In the genomic region with DNA sequence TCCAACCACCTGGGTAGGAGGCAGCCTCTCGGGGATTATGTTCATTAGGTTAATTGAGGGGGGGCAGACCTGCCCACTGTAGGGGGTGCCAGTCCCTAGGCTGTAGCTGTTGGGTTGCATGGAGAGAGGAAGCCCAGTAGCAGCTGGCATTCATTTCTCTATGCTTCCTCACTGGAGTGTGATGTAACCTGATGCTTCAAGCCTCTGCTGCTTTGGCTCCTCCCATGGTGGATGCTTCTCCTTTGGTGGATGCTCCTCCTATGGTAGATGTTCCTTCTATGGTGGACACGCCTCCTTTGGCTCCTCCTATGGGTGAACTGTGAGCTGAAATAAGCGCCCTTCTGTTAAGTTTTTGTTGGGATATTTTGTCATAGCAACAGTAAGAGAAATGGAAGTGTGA, we compare ENCODE assay signal across 24 mouse cellular contexts. TPM values are rescaled to one million over a fixed set of nuclear protein-coding genes. Genes with fewer than 3 reads are reported as not detected.
DNase-seq lines count a peak whose midpoint lies in the region; ATAC-seq and TF ChIP-seq lines count a peak whose summit lies in the region.
"Had no signal": no experiment of that assay in that cellular context is flagged by ENCODE, and none has a peak within 500 bp of the region (broad histone marks: within the 10 kb centered on the region; RNA-seq: fewer than 3 reads in every experiment).

No protein-coding gene starts in this region.

- H3K4me3 ChIP-seq in forebrain, embryonic 15.5 days, result no peak overlapping the region
- H3K4me3 ChIP-seq in forebrain, embryonic 13.5 days, result no peak overlapping the region
- no peak overlapping the region for H3K4me3 ChIP-seq in lung, embryonic 14.5 days (ENCODE audit: low read depth, low read length)
- H3K4me3 ChIP-seq in MEL (ENCODE audit: control insufficient read depth in 1 of 2, insufficient read depth in 1 of 2, low read depth in 2 of 2, low read length in 2 of 2), result no peak overlapping the region
- H3K4me3 ChIP-seq in stomach, postnatal 0 days (ENCODE audit: low read depth, low read length), result no peak overlapping the region
- H3K4me3 ChIP-seq: heart, embryonic 10.5 days; hindbrain, embryonic 15.5 days; limb, embryonic 15.5 days; midbrain, embryonic 15.5 days; neural tube, embryonic 12.5 days had no signal

- peaks cover 13% of the 10 kb centered on the region for H3K4me1 ChIP-seq in forebrain, embryonic 15.5 days
- peaks cover 9% of the 10 kb centered on the region; the same call in 1 of the 2 replicates for H3K4me1 ChIP-seq in forebrain, embryonic 13.5 days
- peaks cover 5% of the 10 kb centered on the region; the same call in 1 of the 2 replicates for H3K4me1 ChIP-seq in lung, embryonic 14.5 days (ENCODE audit: insufficient read depth)
- no peaks in the 10 kb centered on the region for H3K4me1 ChIP-seq in MEL (ENCODE audit: control insufficient read depth in 1 of 2, insufficient read depth in 2 of 2, low read length in 2 of 2)
- H3K4me1 ChIP-seq in stomach, postnatal 0 days (replicated peaks; ENCODE audit: control insufficient read depth, insufficient read depth), result no peaks in the 10 kb centered on the region

- DNase-seq in lung, embryonic 14.5 days, result peak; percentile 23
- DNase-seq in lung, postnatal 4 days, result no peak
- peak; percentile 6 for DNase-seq in MEL (ENCODE audit: low read depth, low spot score)
- no peak for DNase-seq in stomach, postnatal 0 days (ENCODE audit: low spot score)
- DNase-seq: adrenal gland, adult 2 months; cerebellum, adult 11-12 months; cerebellum, postnatal 10 days; heart, postnatal 4 days; kidney, adult 8-10 months; kidney, postnatal 14 days; layer of hippocampus, postnatal 36 days; lung, postnatal 10 days; right cerebral cortex, postnatal 25 days; spleen, adult 18-20 months had no signal

- H3K4me2 ChIP-seq in forebrain, embryonic 15.5 days (replicated peaks), result no peak overlapping the region
- no peak overlapping the region for H3K4me2 ChIP-seq in forebrain, embryonic 13.5 days
- H3K4me2 ChIP-seq in lung, embryonic 14.5 days, result no peak overlapping the region
- H3K4me2 ChIP-seq in stomach, postnatal 0 days (replicated peaks; ENCODE audit: low read depth), result no peak overlapping the region
- H3K4me2 ChIP-seq: hindbrain, embryonic 15.5 days; limb, embryonic 15.5 days; midbrain, embryonic 15.5 days; neural tube, embryonic 12.5 days had no signal

- H3K27ac ChIP-seq in forebrain, embryonic 15.5 days (replicated peaks), result no peak overlapping the region
- H3K27ac ChIP-seq in forebrain, embryonic 13.5 days, result no peak overlapping the region
- no peak overlapping the region for H3K27ac ChIP-seq in lung, embryonic 14.5 days (ENCODE audit: low read depth)
- H3K27ac ChIP-seq in MEL (ENCODE audit: control insufficient read depth, low read depth, low read length), result no peak overlapping the region
- no peak overlapping the region for H3K27ac ChIP-seq in stomach, postnatal 0 days (replicated peaks)
- H3K27ac ChIP-seq: heart, embryonic 10.5 days; hindbrain, embryonic 15.5 days; limb, embryonic 15.5 days; liver, embryonic 14.5 days; midbrain, embryonic 15.5 days; neural tube, embryonic 12.5 days had no signal

- H3K79me2 ChIP-seq in MEL (ENCODE audit: control insufficient read depth, insufficient read depth, low read length, poor library complexity), result no peaks in the 10 kb centered on the region

- ATAC-seq in forebrain, embryonic 15.5 days (replicated peaks), result 0 out of 2 replicates have a peak, but pooled peaks have one; percentile 32
- no peak for ATAC-seq in forebrain, embryonic 13.5 days
- no peak for ATAC-seq in lung, embryonic 14.5 days (ENCODE audit: insufficient read depth)
- ATAC-seq in megakaryocyte progenitor cell, adult 5-6 weeks (replicated peaks; ENCODE audit: poor library complexity), result peak; percentile 66
- ATAC-seq in stomach, postnatal 0 days (ENCODE audit: low FRiP score, low TSS enrichment), result no peak
- ATAC-seq: midbrain, embryonic 15.5 days had no signal

- H3K9ac ChIP-seq in forebrain, embryonic 15.5 days (replicated peaks), result no peak overlapping the region
- H3K9ac ChIP-seq in forebrain, embryonic 13.5 days, result no peak overlapping the region
- H3K9ac ChIP-seq in lung, embryonic 14.5 days, result no peak overlapping the region
- H3K9ac ChIP-seq in MEL (ENCODE audit: control insufficient read depth, low read depth, low read length, poor library complexity, severe bottlenecking), result no peak overlapping the region
- H3K9ac ChIP-seq in stomach, postnatal 0 days (ENCODE audit: low read length), result no peak overlapping the region
- H3K9ac ChIP-seq: hindbrain, embryonic 15.5 days; limb, embryonic 15.5 days; liver, embryonic 14.5 days; midbrain, embryonic 15.5 days; neural tube, embryonic 12.5 days had no signal

- H3K27me3 ChIP-seq in forebrain, embryonic 15.5 days, result no peaks in the 10 kb centered on the region
- H3K27me3 ChIP-seq in forebrain, embryonic 13.5 days, result no peaks in the 10 kb centered on the region
- H3K27me3 ChIP-seq in lung, embryonic 14.5 days (ENCODE audit: insufficient read depth, low read length), result no peaks in the 10 kb centered on the region
- H3K27me3 ChIP-seq in MEL (ENCODE audit: control insufficient read depth in 1 of 2, insufficient read depth in 2 of 2, low read length in 2 of 2), result no peaks in the 10 kb centered on the region
- no peaks in the 10 kb centered on the region for H3K27me3 ChIP-seq in stomach, postnatal 0 days (ENCODE audit: control insufficient read depth, insufficient read depth, low read length)
- H3K27me3 ChIP-seq: hindbrain, embryonic 15.5 days; limb, embryonic 15.5 days; midbrain, embryonic 15.5 days; neural tube, embryonic 12.5 days had no signal

- H3K9me3 ChIP-seq in forebrain, embryonic 15.5 days, result no peaks in the 10 kb centered on the region
- H3K9me3 ChIP-seq in forebrain, embryonic 13.5 days (replicated peaks), result 0 out of 2 replicates have a peak, but pooled peaks cover 4% of the 10 kb centered on the region
- H3K9me3 ChIP-seq in lung, embryonic 14.5 days (ENCODE audit: low read depth, low read length), result no peaks in the 10 kb centered on the region
- no peaks in the 10 kb centered on the region for H3K9me3 ChIP-seq in MEL (replicated peaks; ENCODE audit: insufficient read depth, low read length)
- no peaks in the 10 kb centered on the region for H3K9me3 ChIP-seq in stomach, postnatal 0 days (ENCODE audit: control insufficient read depth, low read length)
- H3K9me3 ChIP-seq: heart, embryonic 10.5 days; hindbrain, embryonic 15.5 days; limb, embryonic 15.5 days; midbrain, embryonic 15.5 days; neural tube, embryonic 12.5 days had no signal

- no peak for TF ChIP-seq EP300 in MEL (IDR thresholded peaks at IDR 0.05; ENCODE audit: low read depth in 1 of 2, low read length in 2 of 2)
- no peak for TF ChIP-seq EP300 in stomach, postnatal 0 days (optimal IDR thresholded peaks at IDR 0.05)

- WGBS in forebrain, embryonic 15.5 days, result 79% methylated on average over 3 of the region's 3 CpGs
- 80% methylated on average over 3 of the region's 3 CpGs for WGBS in forebrain, embryonic 13.5 days
- 90% methylated on average over 3 of the region's 3 CpGs for WGBS in lung, embryonic 14.5 days
- WGBS in stomach, postnatal 0 days, result 83% methylated on average over 3 of the region's 3 CpGs

- no peaks in the 10 kb centered on the region for H3K36me3 ChIP-seq in forebrain, embryonic 15.5 days
- no peaks in the 10 kb centered on the region for H3K36me3 ChIP-seq in forebrain, embryonic 13.5 days (ENCODE audit: poor library complexity, severe bottlenecking)
- H3K36me3 ChIP-seq in lung, embryonic 14.5 days (ENCODE audit: insufficient read depth), result 0 out of 2 replicates have a peak, but pooled peaks cover 10% of the 10 kb centered on the region
- H3K36me3 ChIP-seq in MEL (ENCODE audit: control insufficient read depth in 1 of 2, insufficient read depth in 2 of 2, low read length in 2 of 2), result no peaks in the 10 kb centered on the region
- H3K36me3 ChIP-seq in stomach, postnatal 0 days (ENCODE audit: control insufficient read depth, insufficient read depth, low read length), result no peaks in the 10 kb centered on the region; the same call in 1 of the 2 replicates
- H3K36me3 ChIP-seq: hindbrain, embryonic 15.5 days; midbrain, embryonic 15.5 days; neural tube, embryonic 12.5 days had no signal

- TF ChIP-seq RAD21 in MEL (IDR thresholded peaks at IDR 0.05; ENCODE audit: low read depth, low read length), result no peak

- TF ChIP-seq POLR2A in MEL (IDR thresholded peaks at IDR 0.05; ENCODE audit: control insufficient read depth in 1 of 2, insufficient read depth in 1 of 2, low read depth in 1 of 2, low read length in 2 of 2, poor library complexity in 1 of 2), result no peak

- TF ChIP-seq CTCF in lung, embryonic 14.5 days (IDR thresholded peaks at IDR 0.05; ENCODE audit: low read depth), result no peak
- no peak for TF ChIP-seq CTCF in MEL (IDR thresholded peaks at IDR 0.05 in 2 of 3, conservative IDR thresholded peaks at IDR 0.05 in 1 of 3; ENCODE audit: control insufficient read depth in 1 of 3, insufficient read depth in 1 of 3, low read depth in 2 of 3, low read length in 3 of 3, poor library complexity in 1 of 3, severe bottlenecking in 1 of 3)
- TF ChIP-seq CTCF in stomach, postnatal 0 days (IDR thresholded peaks at IDR 0.05; ENCODE audit: low read depth), result no peak

TF ChIP-seq in MEL, 35 proteins besides CTCF, POLR2A, EP300 and RAD21:
- TF ChIP-seq TBP (IDR thresholded peaks at IDR 0.05; ENCODE audit: low read depth, low read length), result no peak
- TF ChIP-seq KAT2A (conservative IDR thresholded peaks at IDR 0.05; ENCODE audit: low read depth, low read length), result no peak
- no peak for TF ChIP-seq GATA1 (IDR thresholded peaks at IDR 0.05; ENCODE audit: low read depth, low read length)
- no peak for TF ChIP-seq CHD1 (IDR thresholded peaks at IDR 0.05; ENCODE audit: low read depth, low read length)
- no peak for TF ChIP-seq ZKSCAN1 (IDR thresholded peaks at IDR 0.05; ENCODE audit: low read depth, low read length)
TF ChIP-seq in MEL: peak in this region for 0.

RNA-seq across cellular contexts. Expression of gene Farp1, which starts 9.1 kb away (rescaled TPM):
- 31.1 and 35.6 TPM in 2 replicates for polyA plus RNA-seq in forebrain, embryonic 15.5 days (2015; fragmentation: Nextera tagmentation; extraction: Ambion mirVana)
- 15.9 and 17.7 TPM in 2 replicates for polyA plus RNA-seq in forebrain, embryonic 13.5 days (2015; fragmentation: Nextera tagmentation; extraction: Ambion mirVana)
- 36.1 and 36.8 TPM in 2 replicates for polyA plus RNA-seq in lung, embryonic 14.5 days (2014; fragmentation: Nextera tagmentation; extraction: Ambion mirVana)
- total RNA-seq in MEL (2012; rRNA removed), result 0.52 and 0.62 TPM in 2 replicates
- polyA plus RNA-seq in MEL (2012; ENCODE audit: insufficient read depth in 1 of 2, insufficient read length in 2 of 2, low read depth in 1 of 2, low replicate concordance in 2 of 2, missing spikeins in 1 of 2), result 1 to 10 TPM in 1 of 2 experiments, not detected in 1; 1.1 TPM
- 0.15 and 0.78 TPM in 2 replicates for total RNA-seq in megakaryocyte progenitor cell, adult 5-6 weeks (2015)
- total RNA-seq in megakaryocyte progenitor cell, adult 5-6 weeks (2017), result 0.68 TPM in 1 of 2 replicates, not detected in the other
- polyA plus RNA-seq in stomach, postnatal 0 days (2015; fragmentation: Nextera tagmentation; extraction: Ambion mirVana), result 4.6 and 5.8 TPM in 2 replicates
- total RNA-seq: megakaryocyte-erythroid progenitor cell, adult 5-6 weeks had no signal

Comparison
In these comparisons a context has a peak if more than half of its experiments do, and no peak if none do; other contexts are left out.
1. ATAC-seq: peak in forebrain, embryonic 15.5 days (single experiment) and megakaryocyte progenitor cell, adult 5-6 weeks (single experiment); none in forebrain, embryonic 13.5 days (single experiment), lung, embryonic 14.5 days (single experiment) and stomach, postnatal 0 days (single experiment).
2. DNase-seq: peak in lung, embryonic 14.5 days (single experiment) and MEL (single experiment); none in lung, postnatal 4 days (0 of 2) and stomach, postnatal 0 days (single experiment).